Mouse (Mus musculus) neural tube, embryonic 13.5 days (tissue): ENCODE data around the gene H2al2a. TPM values are rescaled to one million over a fixed set of nuclear protein-coding genes. Genes with fewer than 3 reads are reported as not detected.

ENCODE experiments used
- ATAC-seq: fragments of 200-750 bp; cut with Nextera tagmentation; 2 replicates; pipeline ENCODE4 v1.8.0; 2017; ENCODE audit warnings: low read depth, mild to moderate bottlenecking, moderate TSS enrichment, moderate library complexity
- H3K27ac ChIP-seq: fragments of 300-500 bp; sonication (generic); replicated peaks from 2 replicates; pipeline ENCODE4 v1.5.1; 2015; ENCODE audit warnings: moderate library complexity, mild to moderate bottlenecking, inconsistent platforms
- H3K27me3 ChIP-seq: fragments of 300-500 bp; sonication (generic); 2 replicates; pipeline ENCODE4 v1.6.1; 2015; ENCODE audit warnings: mild to moderate bottlenecking, inconsistent platforms
- H3K36me3 ChIP-seq: fragments of 300-500 bp; sonication (generic); 2 replicates; pipeline ENCODE4 v1.6.1; 2015; ENCODE audit warnings: mild to moderate bottlenecking, inconsistent platforms
- H3K4me1 ChIP-seq: fragments of 300-500 bp; sonication (generic); replicated peaks from 2 replicates; pipeline ENCODE4 v1.6.1; 2015; ENCODE audit warnings: inconsistent platforms
- H3K4me2 ChIP-seq: fragments of 300-500 bp; sonication (generic); 2 replicates; pipeline ENCODE4 v1.6.1; 2015; ENCODE audit warnings: inconsistent platforms, mild to moderate bottlenecking, moderate library complexity
- H3K4me3 ChIP-seq: fragments of 300-500 bp; sonication (generic); 2 replicates; pipeline ENCODE4 v1.5.1; 2015; ENCODE audit warnings: mild to moderate bottlenecking, inconsistent platforms
- H3K9ac ChIP-seq: fragments of 300-500 bp; sonication (generic); 2 replicates; pipeline ENCODE4 v1.6.1; 2015; ENCODE audit warnings: moderate library complexity, mild to moderate bottlenecking, inconsistent platforms
- H3K9me3 ChIP-seq: fragments of 300-500 bp; sonication (generic); 2 replicates; pipeline ENCODE4 v1.6.1; 2016; ENCODE audit warnings: inconsistent platforms
- WGBS: fragments of 180-500 bp; shearing (Covaris S2); methylation state at CpG from one replicate; pipeline ENCODE4 v1.1.7; 2015; 5-methylcytosine and 5-hydroxymethylcytosine counted together
- polyA plus RNA-seq: library from polyadenylated mRNA; unstranded; fragments of >200 nt; fragmentation: Nextera tagmentation; extraction: Ambion mirVana; gene quantifications from 2 replicates; pipeline ENCODE4 v1.2.1, GENCODE M21; 2015

The H2al2a gene
- polyA plus RNA-seq, 1 experiment from 2014 or later: not detected

- peak; percentile 23 for ATAC-seq
- H3K36me3 ChIP-seq: no peaks in the 10 kb centered on the region
- H3K9me3 ChIP-seq: no peaks in the 10 kb centered on the region
- H3K9ac ChIP-seq: peak overlapping the region; percentile 94
- peak overlapping the region; percentile 98 for H3K4me2 ChIP-seq
- H3K27me3 ChIP-seq: no peaks in the 10 kb centered on the region
- peak overlapping the region; percentile 99 for H3K27ac ChIP-seq
- H3K4me1 ChIP-seq: peaks cover 43% of the 10 kb centered on the region
- under 1% methylated on average over 44 of the region's 44 CpGs for WGBS
- H3K4me3 ChIP-seq: peak overlapping the region; percentile 67
These were observed 29.6 kb upstream of the H2al2a start for GRCm38 (mm10) chr2:18026116-18026947.

- Histone ChIP-seq H3K27ac (peak overlapping the region; percentile 99), H3K36me3 (no peaks in the 10 kb centered on the region)
- no peak for ATAC-seq
These were observed 29.0 kb upstream of the H2al2a start for GRCm38 (mm10) chr2:18025781-18026115.

GRCm38 (mm10) chr2:18025116-18025515, 28.4 kb upstream of the H2al2a start:
- Histone ChIP-seq H3K4me3 (no peak overlapping the region), H3K4me2 (peak overlapping the region; percentile 98), H3K27me3 (no peaks in the 10 kb centered on the region), H3K4me1 (peaks cover 32% of the 10 kb centered on the region), H3K9me3 (no peaks in the 10 kb centered on the region), H3K27ac (no peak overlapping the region), H3K36me3 (no peaks in the 10 kb centered on the region), H3K9ac (no peak overlapping the region)
- no peak for ATAC-seq
- 41% methylated on average over 5 of the region's 5 CpGs for WGBS

More at GRCm38 (mm10) chr2:18025781-18026115, 29.0 kb upstream of the H2al2a start:
- WGBS: 1% methylated on average over 14 of the region's 14 CpGs
- Histone ChIP-seq H3K9ac (peak overlapping the region; percentile 94), H3K4me3 (peak overlapping the region; percentile 67), H3K9me3 (no peaks in the 10 kb centered on the region), H3K4me2 (peak overlapping the region; percentile 98), H3K4me1 (peaks cover 38% of the 10 kb centered on the region), H3K27me3 (no peaks in the 10 kb centered on the region)

- Histone ChIP-seq H3K27ac (no peak overlapping the region), H3K9ac (no peak overlapping the region), H3K4me2 (no peak overlapping the region), H3K36me3 (no peaks in the 10 kb centered on the region), H3K9me3 (no peaks in the 10 kb centered on the region), H3K27me3 (no peaks in the 10 kb centered on the region), H3K4me3 (no peak overlapping the region), H3K4me1 (peaks cover 22% of the 10 kb centered on the region)
- ATAC-seq: no peak
- WGBS: 53% methylated on average over 1 of the region's 1 CpGs
These were observed 26.1 kb upstream of the H2al2a start for GRCm38 (mm10) chr2:18022886-18023285.

GRCm38 (mm10) chr2:18019122-18019521, 22.4 kb upstream of the H2al2a start:
- H3K4me3 ChIP-seq: no peak overlapping the region
- 73% methylated on average over 1 of the region's 1 CpGs for WGBS
- H3K4me1 ChIP-seq: no peaks in the 10 kb centered on the region
- H3K9me3 ChIP-seq: no peaks in the 10 kb centered on the region
- no peak overlapping the region for H3K9ac ChIP-seq
- no peak overlapping the region for H3K27ac ChIP-seq
- H3K27me3 ChIP-seq: no peaks in the 10 kb centered on the region
- H3K36me3 ChIP-seq: no peaks in the 10 kb centered on the region
- ATAC-seq: no peak
- no peak overlapping the region for H3K4me2 ChIP-seq

GRCm38 (mm10) chr2:18017321-18017720, 20.6 kb upstream of the H2al2a start:
- no peak overlapping the region for H3K9ac ChIP-seq
- H3K9me3 ChIP-seq: no peaks in the 10 kb centered on the region
- H3K36me3 ChIP-seq: no peaks in the 10 kb centered on the region
- no peak overlapping the region for H3K4me3 ChIP-seq
- H3K4me1 ChIP-seq: no peaks in the 10 kb centered on the region
- no peak overlapping the region for H3K27ac ChIP-seq
- H3K4me2 ChIP-seq: no peak overlapping the region
- no peaks in the 10 kb centered on the region for H3K27me3 ChIP-seq
- 94% methylated on average over 6 of the region's 6 CpGs for WGBS
- no peak for ATAC-seq

- no peak for ATAC-seq
- no peaks in the 10 kb centered on the region for H3K27me3 ChIP-seq
- H3K9me3 ChIP-seq: no peaks in the 10 kb centered on the region
- no peak overlapping the region for H3K4me2 ChIP-seq
- no peaks in the 10 kb centered on the region for H3K4me1 ChIP-seq
- WGBS: 100% methylated on average over 1 of the region's 1 CpGs
- H3K9ac ChIP-seq: no peak overlapping the region
- H3K36me3 ChIP-seq: no peaks in the 10 kb centered on the region
- H3K27ac ChIP-seq: no peak overlapping the region
- no peak overlapping the region for H3K4me3 ChIP-seq
These were observed 19.9 kb upstream of the H2al2a start for GRCm38 (mm10) chr2:18016639-18017038.

- Histone ChIP-seq H3K9me3 (no peaks in the 10 kb centered on the region), H3K4me2 (no peak overlapping the region), H3K4me1 (no peaks in the 10 kb centered on the region), H3K4me3 (no peak overlapping the region), H3K36me3 (no peaks in the 10 kb centered on the region), H3K27ac (no peak overlapping the region), H3K27me3 (no peaks in the 10 kb centered on the region), H3K9ac (no peak overlapping the region)
- WGBS: 55% methylated on average over 3 of the region's 3 CpGs
- ATAC-seq: no peak
These were observed 18.8 kb upstream of the H2al2a start for GRCm38 (mm10) chr2:18015581-18015980.

GRCm38 (mm10) chr2:18012866-18013265, 16.1 kb upstream of the H2al2a start:
- H3K9ac ChIP-seq: no peak overlapping the region
- no peaks in the 10 kb centered on the region for H3K36me3 ChIP-seq
- no peak overlapping the region for H3K4me2 ChIP-seq
- no peaks in the 10 kb centered on the region for H3K9me3 ChIP-seq
- H3K27me3 ChIP-seq: no peaks in the 10 kb centered on the region
- H3K27ac ChIP-seq: no peak overlapping the region
- H3K4me3 ChIP-seq: no peak overlapping the region
- H3K4me1 ChIP-seq: no peaks in the 10 kb centered on the region
- ATAC-seq: no peak
- 91% methylated on average over 3 of the region's 3 CpGs for WGBS

GRCm38 (mm10) chr2:18011226-18011625, 14.5 kb upstream of the H2al2a start:
- H3K27me3 ChIP-seq: no peaks in the 10 kb centered on the region
- H3K4me3 ChIP-seq: no peak overlapping the region
- H3K4me2 ChIP-seq: no peak overlapping the region
- no peaks in the 10 kb centered on the region for H3K36me3 ChIP-seq
- ATAC-seq: no peak
- H3K27ac ChIP-seq: no peak overlapping the region
- H3K4me1 ChIP-seq: no peaks in the 10 kb centered on the region
- no peak overlapping the region for H3K9ac ChIP-seq
- H3K9me3 ChIP-seq: no peaks in the 10 kb centered on the region
- 89% methylated on average over 6 of the region's 6 CpGs for WGBS

GRCm38 (mm10) chr2:18005137-18005536, 8.4 kb upstream of the H2al2a start:
- Histone ChIP-seq H3K36me3 (no peaks in the 10 kb centered on the region), H3K9me3 (no peaks in the 10 kb centered on the region), H3K4me1 (no peaks in the 10 kb centered on the region), H3K27ac (no peak overlapping the region), H3K9ac (no peak overlapping the region), H3K4me3 (no peak overlapping the region), H3K4me2 (no peak overlapping the region), H3K27me3 (no peaks in the 10 kb centered on the region)
- WGBS: 34% methylated on average over 8 of the region's 8 CpGs
- ATAC-seq: no peak

GRCm38 (mm10) chr2:18004286-18004685, 7.5 kb upstream of the H2al2a start:
- H3K4me1 ChIP-seq: no peaks in the 10 kb centered on the region
- no peaks in the 10 kb centered on the region for H3K9me3 ChIP-seq
- no peak for ATAC-seq
- 78% methylated on average over 4 of the region's 4 CpGs for WGBS
- H3K9ac ChIP-seq: no peak overlapping the region
- H3K36me3 ChIP-seq: no peaks in the 10 kb centered on the region
- H3K27me3 ChIP-seq: no peaks in the 10 kb centered on the region
- H3K4me3 ChIP-seq: no peak overlapping the region
- no peak overlapping the region for H3K27ac ChIP-seq
- H3K4me2 ChIP-seq: no peak overlapping the region

GRCm38 (mm10) chr2:18002306-18002705, 5.5 kb upstream of the H2al2a start:
- no peak for ATAC-seq
- Histone ChIP-seq H3K4me3 (no peak overlapping the region), H3K36me3 (no peaks in the 10 kb centered on the region), H3K9me3 (no peaks in the 10 kb centered on the region), H3K27ac (no peak overlapping the region), H3K4me2 (no peak overlapping the region), H3K27me3 (no peaks in the 10 kb centered on the region), H3K4me1 (no peaks in the 10 kb centered on the region), H3K9ac (no peak overlapping the region)
- WGBS: 97% methylated on average over 3 of the region's 3 CpGs
